Mouse (Mus musculus): ENCODE results near the gene Pdik1l.

- TF ChIP-seq POLR2A (IDR thresholded peaks at IDR 0.05; ENCODE audit: insufficient read depth, low read depth, low read length) = no peak
- no peak for TF ChIP-seq EP300 (IDR thresholded peaks at IDR 0.05; ENCODE audit: insufficient read depth, low read depth, low read length)
- TF ChIP-seq CTCF (IDR thresholded peaks at IDR 0.05) = no peak
Measured at GRCm38 (mm10) chr4:134271979-134272378, 15.7 kb downstream of the Pdik1l start.

Measured in heart, adult 2 months (tissue).